Mouse (Mus musculus) hindbrain, postnatal 0 days (tissue): ENCODE data around the gene Tmem231. TPM values are rescaled to one million over a fixed set of nuclear protein-coding genes. Genes with fewer than 3 reads are reported as not detected.

Source experiments
- ATAC-seq: fragments of 200-750 bp; cut with Nextera tagmentation; 2 replicates; pipeline ENCODE4 v1.8.0; 2017; ENCODE audit warnings: mild to moderate bottlenecking, moderate TSS enrichment, moderate library complexity
- DNase-seq: peaks from one replicate; pipeline ENCODE4 v3.0.0-alpha.2; 2015; ENCODE audit warnings: low spot score
- H3K27ac ChIP-seq: fragments of 300-500 bp; sonication (generic); 2 replicates; pipeline ENCODE4 v1.5.1; 2014; ENCODE audit warnings: mild to moderate bottlenecking
- H3K27me3 ChIP-seq: fragments of 300-500 bp; sonication (generic); 2 replicates; pipeline ENCODE4 v1.6.1; 2014; ENCODE audit warnings: low read length, mixed read lengths; ENCODE audit not compliant: insufficient read depth
- H3K36me3 ChIP-seq: fragments of 300-500 bp; sonication (generic); 2 replicates; pipeline ENCODE4 v1.6.1; 2014; ENCODE audit warnings: low read length, mixed read lengths; ENCODE audit not compliant: insufficient read depth
- H3K4me1 ChIP-seq: fragments of 300-500 bp; sonication (generic); 2 replicates; pipeline ENCODE4 v1.6.1; 2014; ENCODE audit warnings: antibody characterized with exemption, low read length, mixed read lengths; ENCODE audit not compliant: insufficient read depth
- H3K4me2 ChIP-seq: fragments of 300-500 bp; sonication (generic); 2 replicates; pipeline ENCODE4 v1.6.1; 2014; ENCODE audit warnings: low read depth, mild to moderate bottlenecking, low read length, moderate library complexity, mixed read lengths
- H3K4me3 ChIP-seq: fragments of 300-500 bp; sonication (generic); 2 replicates; pipeline ENCODE4 v1.5.1; 2014; ENCODE audit warnings: low read length
- H3K9ac ChIP-seq: fragments of 300-500 bp; sonication (generic); replicated peaks from 2 replicates; pipeline ENCODE4 v1.6.1; 2014; ENCODE audit warnings: mild to moderate bottlenecking, low read length, moderate library complexity, mixed read lengths
- H3K9me3 ChIP-seq: fragments of 300-500 bp; sonication (generic); 2 replicates; pipeline ENCODE4 v1.6.1; 2016; ENCODE audit warnings: low read length, mixed read lengths
- CTCF ChIP-seq: IDR thresholded peaks from 2 replicates; pipeline ENCODE4 v1.5.1; 2016; ENCODE audit warnings: antibody characterized with exemption, control low read depth, low read depth
- WGBS: fragments of 180-500 bp; shearing (Covaris S2); extraction: QIAGEN DNeasy Blood & Tissue Kit; methylation state at CpG from one replicate; pipeline ENCODE4 v1.1.7; 2014; 5-methylcytosine and 5-hydroxymethylcytosine counted together
- polyA plus RNA-seq: library from polyadenylated mRNA; unstranded; fragments of >200 nt; fragmentation: Nextera tagmentation; extraction: Ambion mirVana; gene quantifications from 2 replicates; pipeline ENCODE4 v1.2.1, GENCODE M21; 2015
- total RNA-seq: library from RNA; depleted of rRNA; stranded (reverse); fragments of >200 nt; gene quantifications from 2 replicates; pipeline ENCODE4 v1.2.3, GENCODE M21; 2014

The Tmem231 gene
- total and polyA plus RNA-seq, 2 experiments from 2014 or later: 14.4 to 15.5 TPM

DNA sequence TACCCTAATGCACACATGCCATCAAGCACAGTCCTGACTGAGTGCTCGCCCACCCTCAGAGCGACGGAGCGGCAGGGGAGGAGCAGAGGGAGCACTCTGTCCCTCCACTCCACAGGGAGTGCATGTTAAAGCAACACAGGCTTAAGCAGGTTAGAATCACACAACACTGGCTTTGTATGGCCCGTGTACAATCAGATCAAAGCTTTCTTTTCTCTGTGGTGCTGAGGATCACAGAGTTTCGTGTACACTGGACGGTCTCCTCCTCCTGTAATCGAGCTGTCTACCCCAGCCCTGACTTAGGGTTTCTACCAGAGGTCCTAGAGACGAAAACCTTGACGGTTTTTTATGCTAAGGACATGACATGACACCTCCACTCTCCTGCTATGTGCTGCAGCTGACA, 34.9 kb upstream of the Tmem231 start:
- H3K4me2 ChIP-seq: no peak overlapping the region
- H3K4me1 ChIP-seq: no peaks in the 10 kb centered on the region
- no peaks in the 10 kb centered on the region for H3K9me3 ChIP-seq
- DNase-seq (no peak), ATAC-seq (no peak)
- no peak overlapping the region for H3K4me3 ChIP-seq
- WGBS: 84% methylated on average over 10 of the region's 10 CpGs
- H3K27me3 ChIP-seq: no peaks in the 10 kb centered on the region
- no peak overlapping the region for H3K27ac ChIP-seq
- no peak overlapping the region for H3K9ac ChIP-seq
- TF ChIP-seq CTCF: no peak
- H3K36me3 ChIP-seq: 0 out of 2 replicates have a peak, but pooled peaks cover 4% of the 10 kb centered on the region

DNA sequence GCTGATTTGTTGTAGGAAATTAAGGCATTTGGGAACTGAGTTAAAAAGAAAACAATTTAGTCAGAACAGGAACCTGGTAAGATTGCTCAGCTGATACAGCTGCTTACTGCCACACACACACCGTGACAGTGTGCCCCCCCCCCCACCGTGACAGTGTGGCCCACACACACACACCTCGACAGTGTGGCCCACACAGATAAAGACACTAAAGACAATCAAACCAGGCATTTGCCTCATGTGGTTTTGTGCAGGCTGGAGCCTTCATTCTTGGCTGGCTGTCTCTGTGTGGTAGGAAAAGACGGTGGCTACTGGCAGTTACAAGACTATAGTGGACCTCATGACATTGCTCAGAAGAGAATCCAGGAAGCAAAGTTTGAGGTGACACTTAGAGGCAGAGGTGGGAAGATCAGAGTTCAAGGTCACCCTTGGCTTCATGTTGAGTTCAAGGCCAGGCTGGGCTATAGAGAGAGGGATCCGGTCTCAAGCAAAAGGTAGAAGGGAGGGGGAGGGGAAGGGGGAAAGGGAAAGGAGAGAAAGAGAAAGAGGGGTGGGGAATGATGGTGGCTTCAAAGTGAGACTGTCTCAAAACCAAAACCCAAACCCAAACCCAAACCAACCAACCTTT, 33.7 kb upstream of the Tmem231 start:
- Histone ChIP-seq H3K4me3 (no peak overlapping the region), H3K9me3 (no peaks in the 10 kb centered on the region), H3K9ac (no peak overlapping the region), H3K4me1 (no peaks in the 10 kb centered on the region), H3K27me3 (no peaks in the 10 kb centered on the region), H3K36me3 (0 out of 2 replicates have a peak, but pooled peaks cover 4% of the 10 kb centered on the region), H3K4me2 (no peak overlapping the region), H3K27ac (no peak overlapping the region)
- no peak for ATAC-seq
- DNase-seq: no peak
- WGBS: 83% methylated on average over 5 of the region's 5 CpGs
- TF ChIP-seq CTCF: no peak

DNA sequence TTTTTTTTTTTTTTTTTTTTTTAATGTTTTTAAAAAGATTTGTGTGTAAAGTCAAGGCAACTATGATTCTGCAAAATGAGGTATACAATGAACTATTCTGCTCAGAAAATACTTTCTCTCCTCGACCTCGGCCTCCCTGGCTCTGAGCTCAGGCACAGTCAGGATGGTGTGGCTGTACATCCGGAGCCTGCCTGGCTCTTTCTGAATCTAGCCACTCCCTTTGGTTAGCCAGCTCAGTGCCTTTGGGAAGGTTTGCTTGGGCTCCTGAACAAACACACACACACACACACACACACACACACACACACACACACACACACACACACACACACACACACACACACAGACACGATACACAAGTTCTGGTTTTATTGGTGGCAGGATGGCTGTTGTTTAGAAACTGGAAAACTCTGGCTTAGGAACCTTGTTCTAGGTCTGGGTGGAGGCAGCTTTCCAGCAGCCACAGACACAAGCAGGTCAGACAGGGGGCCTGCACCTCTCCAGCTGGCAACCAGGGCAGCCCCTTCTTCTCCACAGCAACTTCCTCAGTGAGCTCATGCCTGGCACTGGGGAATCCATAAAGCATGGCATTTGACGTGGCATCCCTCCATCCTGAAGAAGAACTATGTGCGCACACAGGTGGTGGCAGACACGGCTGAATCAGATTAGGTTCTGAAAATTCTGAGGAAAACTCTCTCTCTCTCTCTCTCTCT, 31.3 kb upstream of the Tmem231 start:
- Histone ChIP-seq H3K4me1 (no peaks in the 10 kb centered on the region), H3K4me2 (no peak overlapping the region), H3K27me3 (no peaks in the 10 kb centered on the region), H3K4me3 (no peak overlapping the region), H3K9me3 (no peaks in the 10 kb centered on the region), H3K9ac (no peak overlapping the region), H3K27ac (no peak overlapping the region), H3K36me3 (no peaks in the 10 kb centered on the region)
- 82% methylated on average over 7 of the region's 7 CpGs for WGBS
- TF ChIP-seq CTCF: no peak
- ATAC-seq (no peak), DNase-seq (no peak)

DNA sequence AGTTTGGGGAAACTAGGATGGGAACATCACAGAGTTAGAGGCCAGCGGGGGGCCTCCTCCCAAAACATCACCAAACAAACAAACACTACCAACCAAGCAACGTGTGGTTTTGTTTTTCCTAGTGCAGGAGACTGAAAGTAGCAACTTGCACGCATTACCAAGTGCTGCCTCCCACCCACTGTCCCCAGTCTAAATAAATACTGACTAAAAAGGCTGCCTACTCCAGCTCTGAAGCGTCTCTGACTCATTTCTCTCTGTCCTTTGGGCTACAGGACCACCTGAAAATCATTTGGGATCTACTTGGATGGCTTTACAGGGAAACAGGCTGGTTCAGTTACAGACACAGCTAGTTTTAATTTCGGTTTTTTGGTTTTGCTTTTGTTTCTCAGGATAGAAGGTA, 30.7 kb upstream of the Tmem231 start:
- TF ChIP-seq CTCF: no peak

DNA sequence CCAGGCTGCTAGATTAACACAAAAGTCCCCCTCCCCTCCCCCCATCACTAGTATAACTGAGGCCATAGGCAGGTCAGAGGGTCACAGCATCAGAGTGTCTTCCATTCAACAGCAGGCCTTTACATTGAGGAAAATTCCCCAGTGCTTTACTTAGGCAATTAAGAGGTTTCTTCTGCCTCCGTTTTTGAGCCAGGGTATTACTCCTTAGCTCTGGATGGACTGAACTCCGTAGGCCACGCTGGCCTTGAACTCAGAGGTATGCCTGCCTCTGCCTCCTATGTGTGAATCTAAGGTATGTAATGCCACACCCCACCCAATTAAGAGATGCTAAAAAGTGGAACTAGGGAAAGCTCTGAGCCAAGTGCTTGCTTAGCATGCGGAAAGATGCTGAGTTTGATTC, 29.9 kb upstream of the Tmem231 start:
- 78% methylated on average over 4 of the region's 4 CpGs for WGBS
- no peak for ATAC-seq
- no peak overlapping the region for H3K4me3 ChIP-seq

More for the DNA sequence above, 30.7 kb upstream of the Tmem231 start:
- WGBS: 69% methylated on average over 5 of the region's 5 CpGs
- Histone ChIP-seq H3K27ac (no peak overlapping the region), H3K27me3 (no peaks in the 10 kb centered on the region), H3K4me3 (no peak overlapping the region), H3K4me1 (no peaks in the 10 kb centered on the region), H3K9me3 (no peaks in the 10 kb centered on the region), H3K36me3 (no peaks in the 10 kb centered on the region), H3K9ac (no peak overlapping the region), H3K4me2 (no peak overlapping the region)
- no peak for ATAC-seq
- DNase-seq: no peak

DNA sequence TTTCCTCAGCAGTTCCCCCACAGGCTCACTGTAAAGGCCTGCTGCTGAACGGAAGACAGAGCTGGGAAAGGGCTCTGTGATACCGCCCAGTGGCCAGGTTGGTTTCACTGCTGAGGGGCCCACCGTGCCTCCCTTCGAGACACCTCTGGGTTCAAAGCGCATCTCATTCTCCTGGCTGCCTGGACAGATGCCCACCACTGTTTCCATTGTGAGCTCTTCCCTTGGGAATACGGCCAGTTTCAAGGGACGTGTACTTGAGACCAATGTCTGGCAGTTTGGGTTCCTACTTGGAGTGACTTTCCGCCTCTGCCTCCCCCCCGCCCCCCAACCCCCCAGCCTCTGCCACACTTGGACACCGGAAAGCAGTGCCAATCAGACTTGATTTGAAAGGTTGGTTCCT, 29.4 kb upstream of the Tmem231 start:
- Histone ChIP-seq H3K9ac (no peak overlapping the region), H3K36me3 (no peaks in the 10 kb centered on the region), H3K4me2 (no peak overlapping the region), H3K9me3 (no peaks in the 10 kb centered on the region), H3K27ac (no peak overlapping the region), H3K27me3 (no peaks in the 10 kb centered on the region), H3K4me3 (no peak overlapping the region), H3K4me1 (no peaks in the 10 kb centered on the region)
- TF ChIP-seq CTCF: no peak
- 51% methylated on average over 10 of the region's 10 CpGs for WGBS
- ATAC-seq: no peak
- no peak for DNase-seq

More for the DNA sequence above, 29.9 kb upstream of the Tmem231 start:
- DNase-seq: no peak
- Histone ChIP-seq H3K9me3 (no peaks in the 10 kb centered on the region), H3K4me2 (no peak overlapping the region), H3K9ac (no peak overlapping the region), H3K27ac (no peak overlapping the region), H3K27me3 (no peaks in the 10 kb centered on the region), H3K36me3 (no peaks in the 10 kb centered on the region), H3K4me1 (no peaks in the 10 kb centered on the region)
- no peak for TF ChIP-seq CTCF

DNA sequence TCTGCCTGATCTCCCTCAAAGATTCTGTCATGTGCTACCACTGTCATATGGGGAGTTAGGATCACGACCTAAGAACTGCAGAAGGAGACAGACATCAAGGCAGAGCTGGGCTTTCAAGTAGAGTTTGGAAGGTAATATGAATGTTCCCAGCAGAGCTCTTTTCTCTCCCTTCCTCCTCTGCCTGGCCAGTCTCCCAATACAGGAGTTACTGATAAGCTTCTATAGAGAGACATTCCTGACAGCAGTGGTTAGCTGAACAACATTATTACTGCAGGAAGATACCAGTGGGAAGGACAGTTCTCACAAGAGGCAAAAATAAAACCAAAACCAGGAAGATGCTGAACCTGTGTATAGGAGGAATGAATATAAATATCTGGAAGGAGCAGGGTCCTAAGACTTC, 28.9 kb upstream of the Tmem231 start:
- DNase-seq (no peak), ATAC-seq (no peak)
- no peak for TF ChIP-seq CTCF
- H3K4me3 ChIP-seq: no peak overlapping the region
- H3K9me3 ChIP-seq: no peaks in the 10 kb centered on the region
- no peaks in the 10 kb centered on the region for H3K4me1 ChIP-seq
- no peak overlapping the region for H3K4me2 ChIP-seq
- no peaks in the 10 kb centered on the region for H3K36me3 ChIP-seq
- H3K27ac ChIP-seq: no peak overlapping the region
- H3K9ac ChIP-seq: no peak overlapping the region
- H3K27me3 ChIP-seq: no peaks in the 10 kb centered on the region
- 81% methylated on average over 1 of the region's 1 CpGs for WGBS
